Mouse (Mus musculus) liver, postnatal 0 days (tissue): ENCODE results near the gene Abl2. TPM values are rescaled to one million over a fixed set of nuclear protein-coding genes. Genes with fewer than 3 reads are reported as not detected.

Experiments
- ATAC-seq: fragments of 200-750 bp; cut with Nextera tagmentation; 2 replicates; pipeline ENCODE4 v1.8.0; 2017; ENCODE audit warnings: mild to moderate bottlenecking, moderate library complexity
- DNase-seq: peaks from one replicate; pipeline ENCODE4 v3.0.0-alpha.2; 2016
- H3K27ac ChIP-seq: fragments of 300-500 bp; sonication (generic); 2 replicates; pipeline ENCODE4 v1.5.1; 2014; ENCODE audit warnings: antibody characterized with exemption, moderate library complexity, mild to moderate bottlenecking, low read depth
- H3K27me3 ChIP-seq: fragments of 300-500 bp; sonication (generic); 2 replicates; pipeline ENCODE4 v1.6.1; 2014; ENCODE audit warnings: low read length, control low read depth, mixed read lengths; ENCODE audit not compliant: insufficient read depth
- H3K36me3 ChIP-seq: fragments of 300-500 bp; sonication (generic); replicated peaks from 2 replicates; pipeline ENCODE4 v1.6.1; 2014; ENCODE audit warnings: mild to moderate bottlenecking, control low read depth, low read length, moderate library complexity, mixed read lengths; ENCODE audit not compliant: insufficient read depth
- H3K4me1 ChIP-seq: fragments of 300-500 bp; sonication (generic); 2 replicates; pipeline ENCODE4 v1.6.1; 2014; ENCODE audit warnings: antibody characterized with exemption, mild to moderate bottlenecking, control low read depth; ENCODE audit not compliant: insufficient read depth
- H3K4me2 ChIP-seq: fragments of 300-500 bp; sonication (generic); 2 replicates; pipeline ENCODE4 v1.6.1; 2014; ENCODE audit warnings: low read depth, mild to moderate bottlenecking, low read length, moderate library complexity, mixed read lengths
- H3K4me3 ChIP-seq: fragments of 300-500 bp; sonication (generic); 2 replicates; pipeline ENCODE4 v1.5.1; 2014; ENCODE audit warnings: low read depth, low read length
- H3K9ac ChIP-seq: fragments of 300-500 bp; sonication (generic); replicated peaks from 2 replicates; pipeline ENCODE4 v1.6.1; 2014; ENCODE audit warnings: mild to moderate bottlenecking, moderate library complexity
- H3K9me3 ChIP-seq: fragments of 300-500 bp; sonication (generic); 2 replicates; pipeline ENCODE4 v1.6.1; 2016; ENCODE audit warnings: mild to moderate bottlenecking, control low read depth, low read length, mixed read lengths
- CTCF ChIP-seq: sonication (generic); IDR thresholded peaks from 2 replicates; pipeline ENCODE4 v1.5.1; 2016; ENCODE audit warnings: antibody characterized with exemption, low read depth
- EP300 ChIP-seq: IDR thresholded peaks from 2 replicates; pipeline ENCODE4 v1.6.1; 2016; ENCODE audit warnings: antibody characterized with exemption, low read depth, mild to moderate bottlenecking
- WGBS: fragments of 180-500 bp; shearing (Covaris S2); extraction: QIAGEN DNeasy Blood & Tissue Kit; methylation state at CpG from one replicate; pipeline ENCODE4 v1.1.7; 2014; ENCODE audit not compliant: insufficient replicate concordance; 5-methylcytosine and 5-hydroxymethylcytosine counted together
- polyA plus RNA-seq: library from polyadenylated mRNA; unstranded; fragments of >200 nt; fragmentation: Nextera tagmentation; extraction: Ambion mirVana; gene quantifications from 2 replicates; pipeline ENCODE4 v1.2.1, GENCODE M21; 2015

Gene Abl2
- polyA plus RNA-seq, 1 experiment from 2014 or later, result 0.89 TPM

DNA sequence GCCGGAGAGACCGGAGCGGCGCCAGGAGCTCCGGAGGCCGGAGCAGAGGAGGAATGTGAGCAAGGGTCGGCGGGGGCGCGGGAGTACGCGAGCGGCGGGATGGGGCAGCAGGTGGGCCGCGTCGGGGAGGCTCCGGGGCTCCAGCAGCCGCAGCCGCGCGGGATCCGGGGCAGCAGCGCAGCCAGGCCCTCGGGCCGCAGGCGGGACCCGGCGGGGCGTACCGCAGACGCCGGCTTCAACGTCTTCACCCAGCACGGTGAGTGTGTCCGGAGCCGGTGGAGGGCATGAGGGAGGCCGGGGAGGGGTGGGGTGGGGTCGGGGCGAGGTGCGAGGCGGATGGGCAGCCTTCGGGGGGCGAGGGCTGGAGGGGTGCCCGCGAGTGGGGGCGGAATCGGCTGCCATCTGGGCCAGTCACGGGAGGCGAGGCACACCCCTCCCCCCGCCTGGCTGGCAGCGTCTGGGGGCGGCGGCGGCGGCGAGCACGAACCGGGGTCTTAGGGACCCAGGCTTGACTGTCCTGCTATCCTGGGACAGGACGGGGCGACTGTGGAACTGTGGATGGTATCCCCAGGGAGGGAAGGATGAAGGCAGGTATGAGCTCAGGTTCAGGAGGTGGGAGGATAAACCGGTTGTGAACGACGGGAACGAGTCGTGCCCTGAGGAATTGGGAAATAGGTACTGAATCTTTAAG, 509 bp downstream of the Abl2 start:
- WGBS, result 3% methylated on average over 39 of the region's 66 CpGs
- Histone ChIP-seq H3K27ac (peak overlapping the region; percentile 88), H3K36me3 (no peaks in the 10 kb centered on the region)

DNA sequence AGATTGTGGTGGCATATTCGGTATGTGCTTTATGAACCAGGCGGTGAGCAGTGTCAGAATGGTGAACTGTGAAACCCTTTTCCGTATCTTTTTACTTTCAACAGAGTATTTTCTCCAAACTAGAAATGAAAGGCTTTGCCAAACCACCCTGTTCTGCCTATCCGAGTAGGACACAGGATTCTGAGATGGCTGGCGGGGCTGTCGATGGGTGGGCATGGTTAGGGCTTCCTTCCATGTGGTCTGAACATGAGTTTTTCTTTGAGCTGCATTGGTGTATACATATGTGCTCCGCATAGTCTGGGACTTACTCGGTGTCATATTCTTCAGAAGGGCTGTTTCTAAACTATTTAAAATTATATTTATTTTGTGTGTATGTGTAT, 1.0 kb downstream of the Abl2 start:
- H3K27me3 ChIP-seq, result no peaks in the 10 kb centered on the region
- H3K9me3 ChIP-seq, result no peaks in the 10 kb centered on the region
- no peaks in the 10 kb centered on the region for H3K36me3 ChIP-seq
- peak overlapping the region; percentile 88; the same call in 1 of the 2 replicates for H3K27ac ChIP-seq
- H3K4me1 ChIP-seq, result peaks cover 10% of the 10 kb centered on the region; the same call in 1 of the 2 replicates
- peak overlapping the region; percentile 98 for H3K4me3 ChIP-seq
- no peak for DNase-seq
- 14% methylated on average over 8 of the region's 8 CpGs for WGBS
- TF ChIP-seq CTCF, result no peak
- no peak for TF ChIP-seq EP300
- H3K9ac ChIP-seq, result peak overlapping the region; percentile 97
- no peak for ATAC-seq
- H3K4me2 ChIP-seq, result peak overlapping the region; percentile 90

More for the DNA sequence above, 509 bp downstream of the Abl2 start:
- DNase-seq (peak; percentile 69), ATAC-seq (peak; percentile 61)
- TF ChIP-seq CTCF (no peak), EP300 (no peak)
- no peaks in the 10 kb centered on the region for H3K27me3 ChIP-seq
- H3K9me3 ChIP-seq, result no peaks in the 10 kb centered on the region
- H3K4me3 ChIP-seq, result peak overlapping the region; percentile 98
- peak overlapping the region; percentile 90 for H3K4me2 ChIP-seq
- peak overlapping the region; percentile 97 for H3K9ac ChIP-seq
- H3K4me1 ChIP-seq, result peaks cover 10% of the 10 kb centered on the region; the same call in 1 of the 2 replicates

DNA sequence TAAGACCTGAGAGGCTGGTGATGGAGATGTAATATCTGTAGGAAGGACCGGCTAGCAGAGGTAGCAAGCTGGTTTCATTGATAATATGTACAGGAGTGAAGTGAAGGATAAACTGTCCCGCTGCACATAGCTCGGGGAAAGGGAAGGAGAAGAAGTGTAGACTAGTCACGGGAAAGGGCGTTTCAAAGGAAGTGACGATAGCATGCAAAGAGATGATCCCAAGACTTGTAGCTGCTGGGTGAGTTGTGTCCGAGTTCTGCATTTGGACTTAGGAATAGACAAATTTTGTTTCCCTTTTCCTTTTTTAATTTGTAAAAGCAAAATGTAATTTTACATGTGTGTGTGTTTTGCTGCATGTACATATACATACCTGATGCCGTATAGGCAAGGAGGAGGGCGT, 1.9 kb downstream of the Abl2 start:
- Histone ChIP-seq H3K9me3 (no peaks in the 10 kb centered on the region), H3K4me3 (no peak overlapping the region), H3K4me2 (peak overlapping the region; percentile 6; the same call in 1 of the 2 replicates), H3K9ac (no peak overlapping the region), H3K4me1 (peaks cover 10% of the 10 kb centered on the region; the same call in 1 of the 2 replicates), H3K27ac (no peak overlapping the region), H3K36me3 (no peaks in the 10 kb centered on the region), H3K27me3 (no peaks in the 10 kb centered on the region)
- TF ChIP-seq EP300, result no peak
- WGBS, result 73% methylated on average over 9 of the region's 9 CpGs
- no peak for DNase-seq
- ATAC-seq, result no peak

DNA sequence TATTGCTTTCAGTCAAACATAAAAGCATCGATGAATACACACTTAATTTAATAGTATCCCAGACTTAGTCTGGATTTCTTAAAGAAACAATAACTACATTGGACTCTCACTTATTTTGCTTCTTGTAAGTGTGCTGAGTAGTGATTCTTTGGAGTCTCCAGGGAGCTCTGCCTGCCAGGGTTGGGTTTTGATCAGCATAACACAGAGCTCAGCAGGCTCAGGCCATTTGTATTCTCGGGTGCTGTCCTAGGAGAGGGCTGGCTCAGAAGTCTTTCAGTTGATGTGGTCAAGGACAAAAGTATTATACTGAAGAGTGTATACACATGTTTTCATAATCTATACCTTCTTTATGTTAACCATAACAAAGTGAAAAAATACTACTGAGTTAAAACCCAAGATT, 6.7 kb downstream of the Abl2 start:
- no peaks in the 10 kb centered on the region for H3K27me3 ChIP-seq
- no peaks in the 10 kb centered on the region for H3K36me3 ChIP-seq
- H3K27ac ChIP-seq, result no peak overlapping the region
- H3K4me2 ChIP-seq, result no peak overlapping the region
- H3K9me3 ChIP-seq, result no peaks in the 10 kb centered on the region
- ATAC-seq, result no peak
- WGBS, result 81% methylated on average over 2 of the region's 2 CpGs
- 0 out of 2 replicates have a peak, but pooled peaks cover 2% of the 10 kb centered on the region for H3K4me1 ChIP-seq
- TF ChIP-seq EP300 (no peak), CTCF (no peak)
- no peak overlapping the region for H3K4me3 ChIP-seq
- DNase-seq, result no peak
- H3K9ac ChIP-seq, result no peak overlapping the region

DNA sequence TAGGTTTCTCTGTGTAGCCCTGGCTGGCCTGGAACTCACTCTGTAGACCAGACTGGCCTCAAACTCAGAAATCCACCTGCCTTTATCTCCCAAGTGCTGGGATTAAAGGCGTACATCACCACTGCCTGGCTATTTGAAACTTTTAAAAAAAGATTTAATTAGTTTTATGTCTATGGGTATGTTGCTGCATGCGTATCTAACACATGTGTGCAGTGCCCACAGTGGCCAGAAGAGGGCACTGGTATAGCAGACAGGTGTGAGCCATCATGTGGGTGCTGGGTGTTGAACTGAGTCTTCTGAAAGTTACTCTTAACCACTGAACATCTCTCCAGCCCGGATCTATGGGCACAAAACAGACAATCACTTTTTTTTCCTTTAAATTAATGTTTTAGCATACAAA, 7.5 kb downstream of the Abl2 start:
- no peaks in the 10 kb centered on the region for H3K4me1 ChIP-seq
- H3K4me3 ChIP-seq, result no peak overlapping the region
- no peak overlapping the region for H3K4me2 ChIP-seq
- ATAC-seq (no peak), DNase-seq (peak; percentile 53)
- 86% methylated on average over 3 of the region's 3 CpGs for WGBS
- H3K36me3 ChIP-seq, result no peaks in the 10 kb centered on the region
- H3K27ac ChIP-seq, result no peak overlapping the region
- H3K9me3 ChIP-seq, result no peaks in the 10 kb centered on the region
- no peaks in the 10 kb centered on the region for H3K27me3 ChIP-seq
- peak; percentile 67 for TF ChIP-seq CTCF
- no peak for TF ChIP-seq EP300
- H3K9ac ChIP-seq, result no peak overlapping the region

DNA sequence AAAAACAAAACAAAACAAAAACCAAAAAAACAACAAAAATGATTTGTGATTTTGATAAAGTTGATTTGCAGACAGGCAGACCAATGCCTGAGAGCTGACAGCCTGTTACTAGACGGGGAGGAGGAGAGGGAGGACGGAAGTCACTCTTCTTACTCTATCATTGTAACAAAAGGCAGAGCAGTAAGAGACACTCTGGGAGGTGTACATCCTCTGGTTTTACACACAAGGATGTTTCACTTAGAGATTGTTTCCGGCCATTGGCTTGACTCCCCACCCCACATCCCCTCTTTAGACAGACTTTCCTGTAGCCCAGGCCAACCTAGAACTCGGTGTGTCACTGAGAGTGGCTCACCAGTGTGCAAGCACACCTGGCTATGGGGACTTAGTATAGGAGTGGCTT, 11.0 kb downstream of the Abl2 start:
- ATAC-seq, result no peak
- Histone ChIP-seq H3K4me1 (0 out of 2 replicates have a peak, but pooled peaks cover 2% of the 10 kb centered on the region), H3K27me3 (no peaks in the 10 kb centered on the region), H3K9me3 (no peaks in the 10 kb centered on the region), H3K36me3 (no peaks in the 10 kb centered on the region), H3K4me2 (no peak overlapping the region), H3K4me3 (no peak overlapping the region), H3K9ac (no peak overlapping the region), H3K27ac (no peak overlapping the region)
- no peak for DNase-seq
- WGBS, result 71% methylated on average over 4 of the region's 4 CpGs
- TF ChIP-seq CTCF (no peak), EP300 (no peak)
